Mouse (Mus musculus): Measurements from ENCODE around the gene Map2k6. TPM values are rescaled to one million over a fixed set of nuclear protein-coding genes. Genes with fewer than 3 reads are reported as not detected.

Gene Map2k6
- polyA plus RNA-seq, 1 experiment from 2014 or later, result 4.2 TPM

- no peaks in the 10 kb centered on the region for H3K36me3 ChIP-seq (replicated peaks; ENCODE audit: insufficient read depth, low read length)
- H3K27ac ChIP-seq (ENCODE audit: low read depth), result peak overlapping the region; percentile 91
- ATAC-seq, result peak; percentile 94
- H3K4me1 ChIP-seq (ENCODE audit: insufficient read depth), result peaks cover 5% of the 10 kb centered on the region; the same call in 1 of the 2 replicates
- no peak overlapping the region for H3K4me3 ChIP-seq (ENCODE audit: low read depth, low read length)
- H3K27me3 ChIP-seq (ENCODE audit: insufficient read depth, low read length), result no peaks in the 10 kb centered on the region
- no peaks in the 10 kb centered on the region for H3K9me3 ChIP-seq (ENCODE audit: low read length)
- no peak overlapping the region for H3K9ac ChIP-seq (replicated peaks)
- DNase-seq, result peak; percentile 67
- 69% methylated on average over 13 of the region's 13 CpGs for WGBS (ENCODE audit: insufficient replicate concordance)
- no peak for TF ChIP-seq CTCF (IDR thresholded peaks at IDR 0.05; ENCODE audit: low read depth)
- peak; percentile 88 for TF ChIP-seq EP300 (IDR thresholded peaks at IDR 0.05; ENCODE audit: low read depth)
- no peak overlapping the region for H3K4me2 ChIP-seq (ENCODE audit: low read depth, low read length)
Measured at GRCm38 (mm10) chr11:110367638-110368037, 31.3 kb upstream of the Map2k6 start.

- no peaks in the 10 kb centered on the region for H3K36me3 ChIP-seq (replicated peaks; ENCODE audit: insufficient read depth, low read length)
- H3K27me3 ChIP-seq (ENCODE audit: insufficient read depth, low read length), result no peaks in the 10 kb centered on the region
- DNase-seq (no peak), ATAC-seq (no peak)
- peak overlapping the region; percentile 51 for H3K4me2 ChIP-seq (ENCODE audit: low read depth, low read length)
- peak overlapping the region; percentile 64 for H3K27ac ChIP-seq (ENCODE audit: low read depth)
- no peak overlapping the region; the same call in 1 of the 2 replicates for H3K9ac ChIP-seq (replicated peaks)
- TF ChIP-seq EP300 (IDR thresholded peaks at IDR 0.05; ENCODE audit: low read depth), result no peak
- no peak for TF ChIP-seq CTCF (IDR thresholded peaks at IDR 0.05; ENCODE audit: low read depth)
- no peak overlapping the region for H3K4me3 ChIP-seq (ENCODE audit: low read depth, low read length)
- 24% methylated on average over 15 of the region's 15 CpGs for WGBS (ENCODE audit: insufficient replicate concordance)
- H3K4me1 ChIP-seq (ENCODE audit: insufficient read depth), result peaks cover 5% of the 10 kb centered on the region; the same call in 1 of the 2 replicates
- H3K9me3 ChIP-seq (ENCODE audit: low read length), result no peaks in the 10 kb centered on the region
Measured at GRCm38 (mm10) chr11:110369312-110370019, 29.5 kb upstream of the Map2k6 start.

GRCm38 (mm10) chr11:110371827-110372226 is 27.1 kb upstream of the Map2k6 start:
- Histone ChIP-seq H3K4me2 (ENCODE audit: low read depth, low read length) (no peak overlapping the region), H3K4me3 (ENCODE audit: low read depth, low read length) (no peak overlapping the region), H3K27me3 (ENCODE audit: insufficient read depth, low read length) (no peaks in the 10 kb centered on the region), H3K27ac (ENCODE audit: low read depth) (no peak overlapping the region), H3K36me3 (replicated peaks; ENCODE audit: insufficient read depth, low read length) (no peaks in the 10 kb centered on the region), H3K9ac (replicated peaks) (no peak overlapping the region), H3K4me1 (ENCODE audit: insufficient read depth) (peaks cover 5% of the 10 kb centered on the region; the same call in 1 of the 2 replicates), H3K9me3 (ENCODE audit: low read length) (no peaks in the 10 kb centered on the region)
- WGBS (ENCODE audit: insufficient replicate concordance), result 59% methylated on average over 8 of the region's 8 CpGs
- DNase-seq (no peak), ATAC-seq (no peak)
- TF ChIP-seq EP300 (IDR thresholded peaks at IDR 0.05; ENCODE audit: low read depth), result no peak
- no peak for TF ChIP-seq CTCF (IDR thresholded peaks at IDR 0.05; ENCODE audit: low read depth)

GRCm38 (mm10) chr11:110372266-110372954 is 26.5 kb upstream of the Map2k6 start:
- H3K4me3 ChIP-seq (ENCODE audit: low read depth, low read length), result no peak overlapping the region

GRCm38 (mm10) chr11:110374036-110374435 is 24.9 kb upstream of the Map2k6 start:
- H3K36me3 ChIP-seq (replicated peaks; ENCODE audit: insufficient read depth, low read length), result no peaks in the 10 kb centered on the region
- H3K4me1 ChIP-seq (ENCODE audit: insufficient read depth), result peaks cover 5% of the 10 kb centered on the region; the same call in 1 of the 2 replicates
- H3K9ac ChIP-seq (replicated peaks), result no peak overlapping the region
- ATAC-seq (no peak), DNase-seq (no peak)
- no peaks in the 10 kb centered on the region for H3K27me3 ChIP-seq (ENCODE audit: insufficient read depth, low read length)
- H3K27ac ChIP-seq (ENCODE audit: low read depth), result no peak overlapping the region
- H3K4me3 ChIP-seq (ENCODE audit: low read depth, low read length), result no peak overlapping the region
- H3K9me3 ChIP-seq (ENCODE audit: low read length), result no peaks in the 10 kb centered on the region
- TF ChIP-seq EP300 (IDR thresholded peaks at IDR 0.05; ENCODE audit: low read depth) (no peak), CTCF (IDR thresholded peaks at IDR 0.05; ENCODE audit: low read depth) (no peak)
- WGBS (ENCODE audit: insufficient replicate concordance), result 77% methylated on average over 9 of the region's 9 CpGs
- no peak overlapping the region for H3K4me2 ChIP-seq (ENCODE audit: low read depth, low read length)

More at GRCm38 (mm10) chr11:110372266-110372954, 26.5 kb upstream of the Map2k6 start:
- Histone ChIP-seq H3K4me1 (ENCODE audit: insufficient read depth) (peaks cover 5% of the 10 kb centered on the region; the same call in 1 of the 2 replicates), H3K36me3 (replicated peaks; ENCODE audit: insufficient read depth, low read length) (no peaks in the 10 kb centered on the region), H3K9me3 (ENCODE audit: low read length) (no peaks in the 10 kb centered on the region), H3K27ac (ENCODE audit: low read depth) (0 out of 2 replicates have a peak overlapping the region, but pooled peaks have one; percentile 8), H3K4me2 (ENCODE audit: low read depth, low read length) (no peak overlapping the region; the same call in 1 of the 2 replicates), H3K9ac (replicated peaks) (no peak overlapping the region), H3K27me3 (ENCODE audit: insufficient read depth, low read length) (no peaks in the 10 kb centered on the region)
- TF ChIP-seq EP300 (IDR thresholded peaks at IDR 0.05; ENCODE audit: low read depth), result no peak
- TF ChIP-seq CTCF (IDR thresholded peaks at IDR 0.05; ENCODE audit: low read depth), result no peak
- DNase-seq (no peak), ATAC-seq (0 out of 2 replicates have a peak, but pooled peaks have one; percentile 6)
- 51% methylated on average over 15 of the region's 15 CpGs for WGBS (ENCODE audit: insufficient replicate concordance)

GRCm38 (mm10) chr11:110379661-110380309 is 19.1 kb upstream of the Map2k6 start:
- H3K9ac ChIP-seq (replicated peaks), result peak overlapping the region; percentile 26
- ATAC-seq (peak; percentile 90), DNase-seq (peak; percentile 64)
- H3K4me3 ChIP-seq (ENCODE audit: low read depth, low read length), result peak overlapping the region; percentile 25
- no peaks in the 10 kb centered on the region for H3K36me3 ChIP-seq (replicated peaks; ENCODE audit: insufficient read depth, low read length)
- TF ChIP-seq EP300 (IDR thresholded peaks at IDR 0.05; ENCODE audit: low read depth) (no peak), CTCF (IDR thresholded peaks at IDR 0.05; ENCODE audit: low read depth) (no peak; the same call in 1 of the 2 replicates)
- 5% methylated on average over 20 of the region's 20 CpGs for WGBS (ENCODE audit: insufficient replicate concordance)
- peak overlapping the region; percentile 86 for H3K27ac ChIP-seq (ENCODE audit: low read depth)
- H3K4me2 ChIP-seq (ENCODE audit: low read depth, low read length), result peak overlapping the region; percentile 66
- H3K4me1 ChIP-seq (ENCODE audit: insufficient read depth), result no peaks in the 10 kb centered on the region
- H3K9me3 ChIP-seq (ENCODE audit: low read length), result no peaks in the 10 kb centered on the region
- no peaks in the 10 kb centered on the region for H3K27me3 ChIP-seq (ENCODE audit: insufficient read depth, low read length)

Data from liver, postnatal 0 days (tissue).